25 mouse cellular contexts compared by ENCODE assay signal in genomic region chr19:41421264-41421663, GRCm38 (mm10). TPM values are rescaled to one million over a fixed set of nuclear protein-coding genes. Genes with fewer than 3 reads are reported as not detected.
DNase-seq lines count a peak whose midpoint lies in the region; ATAC-seq lines count a peak whose summit lies in the region.
"Had no signal": no experiment of that assay in that cellular context is flagged by ENCODE, and none has a peak within 500 bp of the region (broad histone marks: within the 10 kb centered on the region; RNA-seq: fewer than 3 reads in every experiment).

No protein-coding gene starts in this region.

- no peaks in the 10 kb centered on the region for H3K36me3 ChIP-seq in heart, embryonic 10.5 days
- H3K36me3 ChIP-seq: forebrain, embryonic 10.5 days; G1E; heart, embryonic 13.5 days; hindbrain, embryonic 13.5 days; intestine, embryonic 15.5 days had no signal

- WGBS in heart, embryonic 10.5 days: 44% methylated on average over 2 of the region's 2 CpGs

- peak; percentile 66 for DNase-seq in heart, embryonic 10.5 days (ENCODE audit: low spot score)
- no peak for DNase-seq in heart, postnatal 36 days
- DNase-seq in spleen, postnatal 4 days (ENCODE audit: low spot score in 2 of 2): peak; percentile 11 to 47
- DNase-seq in spleen, adult 18-20 months: no peak
- no peak for DNase-seq in frontal cortex, postnatal 14 days (ENCODE audit: low spot score in 2 of 2)
- DNase-seq: adrenal gland, adult 8-10 months; adrenal gland, postnatal 25 days; B cell, adult 2 months; cerebellum, adult 11-12 months; cerebellum, adult 8-10 months; cerebellum, postnatal 36 days; gastrocnemius, adult 2 months; gastrocnemius, postnatal 14 days; heart, postnatal 14 days had no signal

- no peak overlapping the region for H3K27ac ChIP-seq in heart, embryonic 10.5 days
- H3K27ac ChIP-seq: forebrain, embryonic 10.5 days; forebrain, embryonic 13.5 days; gastrocnemius, adult 2 months; heart, embryonic 13.5 days; hindbrain, embryonic 13.5 days; intestine, embryonic 15.5 days had no signal

- intact Hi-C loops in heart, postnatal 36 days (cut with DNase I): no loop called here

- no peaks in the 10 kb centered on the region for H3K4me1 ChIP-seq in heart, embryonic 10.5 days
- H3K4me1 ChIP-seq: forebrain, embryonic 13.5 days; hindbrain, embryonic 13.5 days; intestine, embryonic 15.5 days had no signal

- no peaks in the 10 kb centered on the region for H3K27me3 ChIP-seq in heart, embryonic 10.5 days (ENCODE audit: insufficient read depth, poor library complexity, severe bottlenecking)
- H3K27me3 ChIP-seq: CH12.LX; forebrain, embryonic 13.5 days; heart, embryonic 13.5 days; hindbrain, embryonic 13.5 days; intestine, embryonic 15.5 days had no signal

- no peak overlapping the region for H3K4me3 ChIP-seq in heart, embryonic 10.5 days
- H3K4me3 ChIP-seq: forebrain, embryonic 10.5 days; forebrain, embryonic 13.5 days; gastrocnemius, adult 2 months; heart, embryonic 13.5 days; hindbrain, embryonic 13.5 days; intestine, embryonic 15.5 days had no signal

- no peaks in the 10 kb centered on the region for H3K9me3 ChIP-seq in heart, embryonic 10.5 days
- H3K9me3 ChIP-seq: forebrain, embryonic 10.5 days; forebrain, embryonic 13.5 days; G1E; heart, embryonic 13.5 days; intestine, embryonic 15.5 days had no signal

- ATAC-seq in common myeloid progenitor, adult 5-6 weeks (replicated peaks; ENCODE audit: low read depth, poor library complexity, severe bottlenecking): 0 out of 2 replicates have a peak, but pooled peaks have one; percentile 45
- peak; percentile 58 for ATAC-seq in megakaryocyte progenitor cell, adult 5-6 weeks (replicated peaks; ENCODE audit: poor library complexity)
- ATAC-seq: forebrain, embryonic 13.5 days; forebrain, embryonic 16.5 days; hindbrain, embryonic 16.5 days; intestine, embryonic 15.5 days had no signal

RNA-seq across cellular contexts. Expression of gene Pik3ap1, which starts 36.4 kb away (rescaled TPM):
- 0.83 and 1.1 TPM in 2 replicates for polyA plus RNA-seq in heart, embryonic 10.5 days (2016; fragmentation: Nextera tagmentation; extraction: Ambion mirVana)
- total RNA-seq in heart, postnatal 36 days (2021): 1 to 10 TPM; 1.7 to 2.5 TPM
- 10.0 and 10.2 TPM in 2 replicates for total RNA-seq in common myeloid progenitor, adult 5-6 weeks (2017)
- 26.5 and 30.5 TPM in 2 replicates for total RNA-seq in megakaryocyte progenitor cell, adult 5-6 weeks (2015)
- total RNA-seq in megakaryocyte progenitor cell, adult 5-6 weeks (2017): 23.5 and 24.4 TPM in 2 replicates

Comparison
In these comparisons a context has a peak if more than half of its experiments do, and no peak if none do; other contexts are left out.
1. DNase-seq: peak in heart, embryonic 10.5 days (single experiment) and spleen, postnatal 4 days (2 of 2); none in heart, postnatal 36 days (0 of 2), spleen, adult 18-20 months (0 of 2) and frontal cortex, postnatal 14 days (0 of 2).